Mouse (Mus musculus): Measurements from ENCODE around the gene Arel1. TPM values are rescaled to one million over a fixed set of nuclear protein-coding genes. Genes with fewer than 3 reads are reported as not detected.

Gene Arel1
- 22.9 TPM for polyA plus RNA-seq (2014; fragmentation: Illumina TruSeq; extraction: RNeasy Lipid Tissue Mini Kit (QIAGEN cat#74804); ENCODE audit: low read depth, low replicate concordance)

GRCm38 (mm10) chr12:84970428-84971096 lies at the start of gene Arel1, which contains the start of gene Fcf1:
Gene Arel1, minus strand, starts transcription at chr12:84970900.
Gene Fcf1, plus strand, starts transcription at chr12:84970897.

GRCm38 (mm10) chr12:84996083-84996496 lies 25.4 kb upstream of the Arel1 start, which contains the start of gene Ylpm1:
Gene Ylpm1, plus strand, starts transcription at chr12:84996321.

GRCm38 (mm10) chr12:84876481-84877121 lies 94.1 kb downstream of the Arel1 start, which contains the start of gene Ltbp2:
Gene Ltbp2, minus strand, starts transcription at chr12:84876532.

Other genes with a start within 250 kb of the Arel1 start
- gene Npc2, start 197.7 kb downstream of the Arel1 start, polyA plus RNA-seq (2014; fragmentation: Illumina TruSeq; extraction: RNeasy Lipid Tissue Mini Kit (QIAGEN cat#74804); ENCODE audit: low read depth, low replicate concordance): 42.3 TPM
- gene Isca2, start 197.6 kb downstream of the Arel1 start, polyA plus RNA-seq (2014; fragmentation: Illumina TruSeq; extraction: RNeasy Lipid Tissue Mini Kit (QIAGEN cat#74804); ENCODE audit: low read depth, low replicate concordance): 124 TPM
- not detected for gene Ltbp2, start 94.4 kb downstream of the Arel1 start, polyA plus RNA-seq (2014; fragmentation: Illumina TruSeq; extraction: RNeasy Lipid Tissue Mini Kit (QIAGEN cat#74804); ENCODE audit: low read depth, low replicate concordance)
- gene Fcf1, start within 50 bp of the Arel1 start, polyA plus RNA-seq (2014; fragmentation: Illumina TruSeq; extraction: RNeasy Lipid Tissue Mini Kit (QIAGEN cat#74804); ENCODE audit: low read depth, low replicate concordance): 118 TPM
- gene Ylpm1, start 25.4 kb upstream of the Arel1 start, polyA plus RNA-seq (2014; fragmentation: Illumina TruSeq; extraction: RNeasy Lipid Tissue Mini Kit (QIAGEN cat#74804); ENCODE audit: low read depth, low replicate concordance): 66.6 TPM
- 0.69 TPM for gene Prox2, start 139.9 kb upstream of the Arel1 start, polyA plus RNA-seq (2014; fragmentation: Illumina TruSeq; extraction: RNeasy Lipid Tissue Mini Kit (QIAGEN cat#74804); ENCODE audit: low read depth, low replicate concordance)
- 205 TPM for gene Dlst, start 139.9 kb upstream of the Arel1 start, polyA plus RNA-seq (2014; fragmentation: Illumina TruSeq; extraction: RNeasy Lipid Tissue Mini Kit (QIAGEN cat#74804); ENCODE audit: low read depth, low replicate concordance)
- not detected for gene Rps6kl1, start 180.4 kb upstream of the Arel1 start, polyA plus RNA-seq (2014; fragmentation: Illumina TruSeq; extraction: RNeasy Lipid Tissue Mini Kit (QIAGEN cat#74804); ENCODE audit: low read depth, low replicate concordance)
- gene Pgf, start 206.9 kb upstream of the Arel1 start, polyA plus RNA-seq (2014; fragmentation: Illumina TruSeq; extraction: RNeasy Lipid Tissue Mini Kit (QIAGEN cat#74804); ENCODE audit: low read depth, low replicate concordance): not detected
- gene Eif2b2, start 248.6 kb upstream of the Arel1 start, polyA plus RNA-seq (2014; fragmentation: Illumina TruSeq; extraction: RNeasy Lipid Tissue Mini Kit (QIAGEN cat#74804); ENCODE audit: low read depth, low replicate concordance): 2.1 TPM